Mouse (Mus musculus) midbrain, embryonic 15.5 days (tissue): ENCODE measurements around the gene Cela3a. TPM values are rescaled to one million over a fixed set of nuclear protein-coding genes. Genes with fewer than 3 reads are reported as not detected.

Source experiments
- ATAC-seq: fragments of 200-750 bp; cut with Nextera tagmentation; replicated peaks from 2 replicates; pipeline ENCODE4 v1.8.0; 2017; ENCODE audit warnings: moderate TSS enrichment
- H3K27ac ChIP-seq: fragments of 300-500 bp; sonication (generic); 2 replicates; pipeline ENCODE4 v1.5.1; 2015; ENCODE audit warnings: mild to moderate bottlenecking, inconsistent platforms
- H3K27me3 ChIP-seq: fragments of 300-500 bp; sonication (generic); replicated peaks from 2 replicates; pipeline ENCODE4 v1.6.1; 2015; ENCODE audit warnings: inconsistent platforms
- H3K36me3 ChIP-seq: fragments of 300-500 bp; sonication (generic); replicated peaks from 2 replicates; pipeline ENCODE4 v1.6.1; 2015; ENCODE audit warnings: inconsistent platforms
- H3K4me1 ChIP-seq: fragments of 300-500 bp; sonication (generic); 2 replicates; pipeline ENCODE4 v1.6.1; 2015; ENCODE audit warnings: inconsistent platforms
- H3K4me2 ChIP-seq: fragments of 300-500 bp; sonication (generic); 2 replicates; pipeline ENCODE4 v1.6.1; 2015; ENCODE audit warnings: inconsistent platforms, mild to moderate bottlenecking, moderate library complexity
- H3K4me3 ChIP-seq: fragments of 300-500 bp; sonication (generic); 2 replicates; pipeline ENCODE4 v1.5.1; 2015; ENCODE audit warnings: mild to moderate bottlenecking, inconsistent platforms
- H3K9ac ChIP-seq: fragments of 300-500 bp; sonication (generic); 2 replicates; pipeline ENCODE4 v1.6.1; 2015; ENCODE audit warnings: mild to moderate bottlenecking, inconsistent platforms
- H3K9me3 ChIP-seq: fragments of 300-500 bp; sonication (generic); 2 replicates; pipeline ENCODE4 v1.6.1; 2016; ENCODE audit warnings: inconsistent platforms
- WGBS: fragments of 180-500 bp; shearing (Covaris S2); methylation state at CpG from one replicate; pipeline ENCODE4 v1.1.7; 2015; ENCODE audit warnings: mixed read lengths; 5-methylcytosine and 5-hydroxymethylcytosine counted together
- polyA plus RNA-seq: library from polyadenylated mRNA; unstranded; fragments of >200 nt; fragmentation: Nextera tagmentation; extraction: Ambion mirVana; gene quantifications from 2 replicates; pipeline ENCODE4 v1.2.1, GENCODE M21; 2015

Gene Cela3a
- polyA plus RNA-seq, 1 experiment from 2014 or later, result not detected

DNA sequence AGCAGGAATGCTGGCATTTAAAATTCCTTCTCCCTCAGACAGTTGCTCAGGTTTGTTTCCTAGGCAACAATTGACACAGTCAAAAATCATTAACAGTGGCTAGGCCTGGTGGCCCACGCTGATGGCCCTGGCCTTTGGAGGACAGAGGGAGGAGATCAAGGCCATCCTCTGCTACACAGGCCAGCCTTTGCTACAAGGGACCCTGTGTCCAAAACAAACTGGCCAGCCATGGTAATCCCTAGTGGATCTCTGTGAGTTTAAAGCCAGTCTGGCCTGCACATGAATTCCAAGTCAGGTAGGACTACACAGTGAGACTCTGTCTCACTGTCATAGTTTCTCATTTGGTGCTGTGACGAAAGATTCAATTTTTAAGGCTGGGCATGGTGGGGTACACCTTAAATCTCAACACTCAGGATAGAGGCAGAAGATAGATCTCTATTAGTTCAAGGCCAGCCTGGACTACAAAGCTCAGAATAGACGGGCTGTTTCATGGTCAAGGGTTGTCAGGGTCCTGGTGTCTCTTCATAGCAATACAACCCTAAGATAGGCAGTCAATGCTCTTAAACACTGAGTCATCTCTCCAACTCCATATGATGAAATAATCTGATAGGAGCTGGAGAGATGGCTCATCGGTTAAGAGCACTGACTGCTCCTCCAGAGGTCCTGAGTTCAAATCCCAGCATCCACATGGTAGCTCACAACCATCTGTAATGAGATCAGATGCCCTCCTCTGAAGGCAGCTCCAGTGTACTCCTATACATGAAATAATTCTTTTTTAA is 31.9 kb downstream of the Cela3a start:
- no peaks in the 10 kb centered on the region for H3K9me3 ChIP-seq
- no peak overlapping the region for H3K4me2 ChIP-seq
- H3K4me1 ChIP-seq, result no peaks in the 10 kb centered on the region
- ATAC-seq, result no peak
- H3K27ac ChIP-seq, result no peak overlapping the region
- no peak overlapping the region for H3K9ac ChIP-seq
- no peaks in the 10 kb centered on the region for H3K36me3 ChIP-seq
- WGBS, result 84% methylated on average over 4 of the region's 4 CpGs
- no peak overlapping the region for H3K4me3 ChIP-seq
- H3K27me3 ChIP-seq, result no peaks in the 10 kb centered on the region; the same call in 1 of the 2 replicates

DNA sequence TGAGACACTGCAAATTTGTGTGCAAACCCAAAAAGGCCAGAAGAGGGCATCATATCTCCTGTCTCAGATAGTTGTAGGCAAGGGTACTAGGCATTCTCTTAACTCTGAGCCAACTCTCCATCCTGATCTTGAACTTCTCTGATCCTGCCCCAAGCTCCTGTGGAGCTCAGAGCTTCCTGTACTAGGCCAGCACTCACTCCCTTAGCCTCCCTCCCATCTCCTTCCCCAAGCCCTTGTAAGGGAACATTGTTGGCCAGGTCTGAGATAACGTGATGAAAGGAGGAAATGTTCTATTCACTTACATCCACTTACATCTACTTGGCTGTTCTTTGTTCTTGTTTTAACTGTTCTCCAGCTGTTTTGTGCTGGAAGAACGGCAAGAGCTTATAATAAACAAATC is 32.8 kb downstream of the Cela3a start:
- ATAC-seq, result no peak
- WGBS, result 77% methylated on average over 2 of the region's 2 CpGs

DNA sequence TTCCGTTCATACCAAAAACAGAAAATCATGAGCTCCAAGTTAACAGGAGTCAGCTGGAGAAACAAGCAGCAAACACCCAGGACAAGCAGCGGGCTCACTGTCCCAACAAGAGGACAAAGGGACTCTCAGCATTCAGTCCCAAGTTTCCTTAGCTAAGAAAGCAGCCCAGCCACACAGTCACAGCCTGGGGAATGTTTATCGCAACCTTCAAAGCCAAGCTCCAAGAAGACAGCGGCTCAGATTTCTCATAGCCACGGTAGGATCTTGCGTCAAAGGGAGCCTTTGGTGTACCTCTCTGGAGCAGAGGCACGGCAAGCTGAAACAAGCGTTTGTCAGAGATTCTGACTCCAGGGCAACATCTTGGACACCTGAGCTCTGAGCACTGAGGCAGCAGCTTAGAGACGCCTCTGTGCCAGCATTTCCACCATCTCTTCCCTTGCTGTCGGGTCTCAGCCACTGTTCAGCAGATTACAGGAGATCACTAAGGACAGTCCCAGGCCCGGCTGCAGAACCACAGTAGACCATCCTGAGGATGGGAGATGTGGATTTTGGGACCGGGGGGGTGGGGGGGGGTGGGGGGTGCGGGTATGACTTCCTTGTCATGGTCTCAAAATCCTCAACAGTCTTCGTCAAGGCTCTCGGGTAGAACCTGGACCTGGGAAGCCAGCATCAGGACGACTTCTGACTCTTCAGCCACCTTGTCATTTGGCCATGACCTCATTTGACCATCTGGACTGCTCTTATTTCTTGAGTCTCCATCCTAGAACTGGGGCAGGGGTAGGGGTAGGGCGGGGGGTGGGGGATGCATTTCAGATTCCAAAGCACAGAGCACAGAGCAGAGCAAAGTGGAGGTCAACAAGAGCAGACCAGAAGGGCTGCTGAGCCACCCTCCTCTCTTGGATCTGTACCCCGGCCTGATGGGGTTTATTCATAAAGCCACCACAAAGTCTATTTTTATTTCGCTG is 34.0 kb downstream of the Cela3a start:
- no peak overlapping the region for H3K9ac ChIP-seq
- no peaks in the 10 kb centered on the region for H3K27me3 ChIP-seq
- no peaks in the 10 kb centered on the region for H3K9me3 ChIP-seq
- peaks cover under 1% of the 10 kb centered on the region for H3K4me1 ChIP-seq
- H3K36me3 ChIP-seq, result no peaks in the 10 kb centered on the region
- H3K27ac ChIP-seq, result no peak overlapping the region
- no peak for ATAC-seq
- no peak overlapping the region for H3K4me2 ChIP-seq
- 64% methylated on average over 19 of the region's 19 CpGs for WGBS
- H3K4me3 ChIP-seq, result no peak overlapping the region

More for the DNA sequence above, 32.8 kb downstream of the Cela3a start:
- Histone ChIP-seq H3K9me3 (no peaks in the 10 kb centered on the region), H3K27ac (no peak overlapping the region), H3K4me1 (no peaks in the 10 kb centered on the region), H3K4me2 (no peak overlapping the region), H3K36me3 (no peaks in the 10 kb centered on the region), H3K9ac (no peak overlapping the region), H3K27me3 (no peaks in the 10 kb centered on the region; the same call in 1 of the 2 replicates), H3K4me3 (no peak overlapping the region)

DNA sequence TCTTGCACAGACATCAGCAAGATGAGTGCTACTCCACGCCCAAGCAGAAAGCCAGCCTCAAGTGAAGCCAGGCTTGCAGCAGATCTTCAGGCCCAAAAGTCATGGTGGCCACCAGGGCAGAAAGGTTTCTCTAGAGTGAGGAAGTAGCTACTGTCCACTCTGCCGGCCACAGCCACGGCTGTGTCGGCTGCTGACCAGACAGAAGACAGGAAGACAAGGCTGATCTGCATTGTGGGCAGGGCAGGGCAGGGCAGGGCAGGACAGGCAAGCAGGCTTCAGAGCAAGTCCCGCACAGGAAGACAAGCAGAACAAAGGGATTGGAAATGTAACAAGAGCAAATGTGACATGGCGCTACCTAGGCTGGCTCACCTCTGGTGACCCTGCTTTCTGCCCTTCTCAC is 35.9 kb downstream of the Cela3a start:
- Histone ChIP-seq H3K9ac (no peak overlapping the region), H3K27me3 (no peaks in the 10 kb centered on the region), H3K36me3 (no peaks in the 10 kb centered on the region), H3K4me1 (peaks cover 8% of the 10 kb centered on the region), H3K4me2 (no peak overlapping the region), H3K4me3 (no peak overlapping the region), H3K9me3 (no peaks in the 10 kb centered on the region), H3K27ac (no peak overlapping the region)
- WGBS, result 42% methylated on average over 6 of the region's 6 CpGs
- ATAC-seq, result no peak

DNA sequence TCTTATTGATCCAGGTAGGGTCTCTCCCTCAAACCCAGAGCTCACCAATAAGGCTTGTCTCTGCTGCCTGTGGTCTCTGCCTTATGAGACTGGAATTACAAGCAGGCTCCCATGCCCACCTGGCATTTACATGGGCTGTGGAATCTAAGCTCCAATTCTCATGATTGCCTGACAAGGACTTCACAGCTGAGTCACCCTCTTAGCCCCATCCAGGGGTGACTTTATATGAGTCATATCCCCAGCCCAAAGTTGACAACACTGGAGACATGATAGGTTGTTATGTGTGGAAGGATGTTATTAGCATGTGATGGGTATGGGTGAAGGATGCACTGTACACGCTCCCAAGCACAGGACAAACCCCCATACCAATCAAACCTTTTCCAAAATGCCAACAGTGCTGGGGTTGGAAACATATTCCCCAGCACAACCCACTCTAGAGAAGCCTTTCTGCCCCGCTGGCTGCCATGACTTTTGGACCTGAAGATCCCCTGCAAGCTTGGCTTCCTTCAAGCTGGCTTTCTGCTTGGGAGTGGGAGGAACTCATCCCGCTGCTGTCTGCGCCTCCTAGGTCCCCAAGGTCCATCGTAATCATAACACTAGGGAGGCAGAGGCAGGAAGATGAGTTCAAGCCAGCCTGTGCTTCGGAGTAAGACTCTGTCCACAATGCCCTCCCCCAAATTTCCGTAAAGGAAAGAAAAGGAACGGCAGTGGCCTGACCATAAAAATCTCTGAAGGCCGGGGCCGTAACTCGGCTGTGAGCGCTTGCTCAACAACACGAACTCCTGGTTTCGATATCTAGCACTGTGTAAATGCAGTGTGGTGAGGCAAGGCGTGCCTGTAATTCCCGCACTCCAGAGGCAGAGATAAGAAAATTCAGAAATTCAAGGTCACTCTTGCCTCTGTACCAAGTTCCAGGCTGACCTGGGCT is 37.7 kb downstream of the Cela3a start:
- Histone ChIP-seq H3K9me3 (no peaks in the 10 kb centered on the region), H3K36me3 (no peaks in the 10 kb centered on the region), H3K4me3 (no peak overlapping the region), H3K4me2 (no peak overlapping the region), H3K27ac (no peak overlapping the region), H3K27me3 (no peaks in the 10 kb centered on the region), H3K4me1 (peaks cover 8% of the 10 kb centered on the region), H3K9ac (no peak overlapping the region)
- 94% methylated on average over 16 of the region's 16 CpGs for WGBS
- no peak for ATAC-seq

DNA sequence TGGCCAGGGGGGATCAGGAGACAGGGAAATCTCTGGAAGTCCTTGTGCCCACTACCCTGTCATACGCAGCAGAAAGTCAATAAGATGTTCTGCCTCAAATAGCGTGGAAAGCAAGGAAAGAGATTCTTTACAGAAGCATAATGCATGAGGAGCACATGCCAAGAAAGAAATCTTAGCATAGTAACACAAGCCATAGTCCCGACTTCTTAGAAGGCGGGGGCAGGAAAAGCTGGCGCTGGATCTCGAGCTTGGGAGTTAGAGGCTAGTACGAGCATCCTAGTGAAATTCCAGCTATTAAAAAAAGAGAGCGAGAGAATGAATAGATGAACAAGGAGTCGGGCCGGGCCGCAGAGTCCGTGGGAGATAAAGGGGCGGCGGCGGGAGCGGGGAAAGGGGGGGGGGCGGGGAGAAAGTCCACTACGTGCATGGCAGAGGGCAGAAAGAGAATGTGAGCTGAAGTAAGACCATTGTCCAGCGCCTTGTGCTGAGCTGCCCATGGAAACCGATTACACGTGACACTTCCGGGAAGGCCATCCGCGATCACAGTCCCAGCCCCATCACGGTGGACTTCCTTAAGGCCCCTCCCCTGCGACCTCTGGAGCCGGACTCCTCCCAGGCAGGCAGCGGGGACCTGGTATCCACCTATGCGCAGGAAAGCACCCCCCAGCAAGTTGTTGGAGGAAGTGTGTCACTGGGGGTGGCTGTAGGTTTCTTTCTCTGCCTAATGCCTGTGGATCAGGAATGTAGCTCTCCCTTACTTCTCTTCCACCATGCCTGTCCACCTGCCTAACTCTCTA is 39.4 kb downstream of the Cela3a start:
- H3K4me2 ChIP-seq, result peak overlapping the region; percentile 72
- ATAC-seq, result peak; percentile 42; the same call in 1 of the 2 replicates
- H3K9ac ChIP-seq, result peak overlapping the region; percentile 49
- peaks cover 8% of the 10 kb centered on the region for H3K4me1 ChIP-seq
- H3K36me3 ChIP-seq, result no peaks in the 10 kb centered on the region
- H3K9me3 ChIP-seq, result no peaks in the 10 kb centered on the region
- H3K27ac ChIP-seq, result peak overlapping the region; percentile 27; the same call in 1 of the 2 replicates
- H3K4me3 ChIP-seq, result peak overlapping the region; percentile 34
- 5% methylated on average over 29 of the region's 29 CpGs for WGBS
- H3K27me3 ChIP-seq, result no peaks in the 10 kb centered on the region

DNA sequence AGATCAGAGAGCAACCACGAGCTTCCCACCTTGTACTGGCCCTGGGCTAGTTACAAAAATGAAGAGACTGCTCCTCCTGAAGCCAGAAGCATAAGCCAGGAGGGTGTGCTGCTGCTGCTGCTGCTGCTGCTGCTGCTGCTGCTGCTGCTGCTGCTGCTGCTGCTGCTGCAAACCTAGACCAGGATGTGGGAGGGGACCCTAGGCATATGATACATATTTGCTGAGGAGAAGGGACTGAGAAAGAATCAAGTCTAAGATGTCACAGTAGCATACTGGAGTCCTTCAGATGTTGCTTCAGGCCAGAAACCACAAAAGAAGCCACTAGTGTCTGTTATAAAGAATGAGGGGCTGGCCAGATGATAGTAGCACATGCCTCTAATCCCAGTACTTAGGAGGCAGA is 41.4 kb downstream of the Cela3a start:
- H3K4me1 ChIP-seq, result peaks cover 8% of the 10 kb centered on the region
- 18% methylated on average over 1 of the region's 1 CpGs for WGBS
- no peak overlapping the region for H3K4me3 ChIP-seq
- H3K27me3 ChIP-seq, result no peaks in the 10 kb centered on the region
- no peak overlapping the region for H3K27ac ChIP-seq
- H3K9me3 ChIP-seq, result no peaks in the 10 kb centered on the region
- no peak overlapping the region for H3K4me2 ChIP-seq
- ATAC-seq, result no peak
- H3K36me3 ChIP-seq, result no peaks in the 10 kb centered on the region
- H3K9ac ChIP-seq, result no peak overlapping the region

DNA sequence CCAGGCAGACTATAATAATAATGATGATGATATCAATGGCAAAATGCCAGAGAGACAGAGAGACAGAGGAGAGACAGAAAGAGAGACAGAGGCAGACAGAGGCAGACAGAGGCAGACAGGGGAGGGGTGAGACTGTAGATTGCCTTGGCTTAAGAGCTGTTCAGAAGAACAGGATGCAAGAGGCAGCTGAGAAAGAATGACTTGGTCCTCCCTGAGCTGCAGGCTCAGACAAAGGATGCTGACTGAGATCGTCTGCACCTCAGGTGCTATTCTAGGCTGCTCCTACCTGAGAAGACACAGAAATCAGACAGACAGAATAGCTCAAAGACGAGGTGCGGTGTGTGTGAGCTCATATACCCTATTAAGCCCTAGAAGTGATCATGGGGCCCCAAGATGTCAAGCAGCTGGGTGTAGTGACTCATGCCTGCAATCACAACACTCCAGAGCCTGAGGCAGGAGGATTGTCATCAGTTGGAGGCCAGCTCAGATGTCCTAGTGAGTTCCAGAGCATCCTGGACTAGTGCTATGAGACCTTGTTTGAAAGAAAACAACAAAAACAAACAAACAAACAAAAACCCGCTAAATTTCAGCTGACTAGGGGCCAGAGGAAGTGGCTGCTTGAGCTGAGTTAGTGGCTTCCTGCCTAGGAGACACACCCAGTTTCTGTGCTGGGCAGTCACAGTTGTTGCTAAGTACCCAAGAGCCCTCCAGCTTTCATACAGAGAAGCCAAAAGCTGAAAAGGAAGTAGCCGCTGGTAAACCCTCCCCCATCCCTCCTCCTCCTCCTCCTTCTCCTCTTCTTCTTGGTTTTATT is 42.1 kb downstream of the Cela3a start:
- Histone ChIP-seq H3K27ac (no peak overlapping the region), H3K27me3 (no peaks in the 10 kb centered on the region), H3K9me3 (no peaks in the 10 kb centered on the region), H3K4me1 (peaks cover 8% of the 10 kb centered on the region), H3K9ac (no peak overlapping the region), H3K4me2 (no peak overlapping the region), H3K36me3 (no peaks in the 10 kb centered on the region), H3K4me3 (no peak overlapping the region)
- no peak for ATAC-seq
- WGBS, result 49% methylated on average over 5 of the region's 5 CpGs

DNA sequence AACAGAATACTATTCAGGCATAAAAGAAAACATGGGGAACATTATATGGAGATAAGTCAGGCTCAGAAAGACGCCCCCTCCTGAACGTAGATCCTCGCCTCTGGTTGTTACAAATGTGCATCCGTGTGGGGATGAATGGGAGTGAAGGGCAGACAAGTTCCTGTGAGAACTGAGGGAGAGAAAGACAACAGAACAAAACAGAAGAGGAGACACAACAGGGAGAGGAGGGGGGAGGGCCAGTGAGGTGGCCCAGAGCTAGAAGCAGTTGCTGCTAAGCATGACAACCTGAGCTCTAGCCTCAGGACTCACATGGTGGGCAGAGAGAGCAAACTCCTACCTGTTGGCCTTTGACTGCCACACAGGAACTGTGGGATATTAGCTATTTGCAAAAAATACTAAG is 43.5 kb downstream of the Cela3a start:
- 86% methylated on average over 4 of the region's 4 CpGs for WGBS

DNA sequence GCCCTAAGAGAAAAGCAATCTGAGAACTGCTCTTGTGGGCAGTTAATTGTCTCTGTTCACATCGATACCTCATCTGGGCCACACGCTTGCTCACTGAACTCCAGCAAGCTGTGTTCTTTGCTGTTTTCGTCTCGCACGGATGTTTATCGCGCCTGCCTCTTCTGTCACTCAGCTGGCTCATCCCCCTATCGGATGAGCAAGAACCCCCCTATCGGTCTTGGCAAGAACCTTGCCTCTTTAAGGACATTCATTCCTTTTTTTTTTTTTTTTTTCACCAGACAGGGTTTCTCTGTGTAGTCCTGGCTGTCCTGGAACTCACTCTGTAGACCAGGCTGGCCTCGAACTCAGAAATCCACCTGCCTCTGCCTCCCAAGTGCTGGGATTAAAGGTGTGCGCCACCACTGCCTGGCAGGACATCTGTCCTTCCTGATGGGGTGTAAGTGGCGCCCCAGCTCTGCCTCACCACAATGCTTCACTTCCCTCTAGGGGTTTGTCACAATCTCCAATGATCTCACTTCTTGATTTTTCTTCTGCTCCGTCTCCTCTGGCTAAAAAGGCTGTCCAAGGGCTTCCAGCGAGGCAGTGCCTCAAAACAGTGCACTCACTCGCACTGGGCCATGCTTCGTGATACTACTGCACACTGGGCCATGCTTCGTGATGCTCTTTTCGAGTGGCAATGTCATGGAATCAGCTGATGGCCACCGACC is 44.1 kb downstream of the Cela3a start:
- 87% methylated on average over 19 of the region's 19 CpGs for WGBS
- peaks cover 6% of the 10 kb centered on the region for H3K4me1 ChIP-seq
- no peak overlapping the region for H3K4me3 ChIP-seq

More for the DNA sequence above, 43.5 kb downstream of the Cela3a start:
- ATAC-seq, result no peak
- no peak overlapping the region for H3K4me2 ChIP-seq
- H3K36me3 ChIP-seq, result no peaks in the 10 kb centered on the region
- H3K27ac ChIP-seq, result no peak overlapping the region
- no peak overlapping the region for H3K9ac ChIP-seq
- no peak overlapping the region for H3K4me3 ChIP-seq
- peaks cover 8% of the 10 kb centered on the region for H3K4me1 ChIP-seq
- no peaks in the 10 kb centered on the region for H3K9me3 ChIP-seq
- H3K27me3 ChIP-seq, result no peaks in the 10 kb centered on the region

More for the DNA sequence above, 44.1 kb downstream of the Cela3a start:
- Histone ChIP-seq H3K27ac (no peak overlapping the region), H3K9me3 (no peaks in the 10 kb centered on the region), H3K4me2 (no peak overlapping the region), H3K27me3 (no peaks in the 10 kb centered on the region), H3K9ac (no peak overlapping the region), H3K36me3 (no peaks in the 10 kb centered on the region)
- no peak for ATAC-seq
